Mouse (Mus musculus): Measurements from ENCODE around the gene Scamp2.

- TF ChIP-seq CTCF (IDR thresholded peaks at IDR 0.05; ENCODE audit: control insufficient read depth, insufficient read depth, insufficient replicate concordance, low read depth, low read length): no peak
- no peak for TF ChIP-seq POLR2A (IDR thresholded peaks at IDR 0.05; ENCODE audit: control insufficient read depth, low read depth, low read length)
Measured at GRCm38 (mm10) chr9:57633481-57634024, 72.8 kb downstream of the Scamp2 start.

Measured in testis, adult 2 months (tissue).